Mouse (Mus musculus) stomach, postnatal 0 days (tissue): ENCODE data around the gene Dusp11.
"Not testable (repeated sequence)": the region's sequence is repeated elsewhere in the genome, so short reads cannot be mapped to it uniquely, and the experiment has no call there.

Experiments
- CTCF ChIP-seq: IDR thresholded peaks from 2 replicates; pipeline ENCODE4 v1.5.1; 2016; ENCODE audit warnings: antibody characterized with exemption, low read depth, mild to moderate bottlenecking, moderate library complexity
- EP300 ChIP-seq: optimal IDR thresholded peaks from 2 replicates; pipeline ENCODE3; 2016; ENCODE audit warnings: antibody characterized with exemption

GRCm38 (mm10) chr6:85978736-85979135, 17.3 kb upstream of the Dusp11 start:
- not testable (repeated sequence) for TF ChIP-seq CTCF, EP300
